Mouse (Mus musculus): ENCODE data around the gene Ifitm2. TPM values are rescaled to one million over a fixed set of nuclear protein-coding genes. Genes with fewer than 3 reads are reported as not detected.
"Not testable (repeated sequence)": the region's sequence is repeated elsewhere in the genome, so short reads cannot be mapped to it uniquely, and the experiment has no call there.

Gene Ifitm2
- polyA plus RNA-seq, 1 experiment from 2014 or later, result 954 TPM

DNA sequence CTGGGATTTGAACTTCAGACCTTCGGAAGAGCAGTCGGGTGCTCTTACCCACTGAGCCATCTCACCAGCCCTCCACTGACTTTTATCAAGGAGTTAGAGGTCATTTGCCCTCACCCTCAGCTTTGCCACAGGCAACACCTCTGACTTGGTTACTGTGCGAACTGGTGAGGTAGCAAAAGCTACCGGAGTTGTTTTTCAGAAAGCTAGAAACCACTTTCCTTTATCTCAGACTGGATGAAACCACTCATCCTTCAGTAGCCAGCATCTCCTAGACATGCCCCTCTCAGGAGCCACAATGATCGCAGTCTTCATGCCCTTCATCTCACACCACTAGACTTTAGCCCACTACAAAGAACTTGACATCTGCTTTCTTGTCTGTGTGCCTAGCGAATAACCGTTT lies 27.2 kb upstream of the Ifitm2 start:
- no peak overlapping the region for H3K4me2 ChIP-seq

DNA sequence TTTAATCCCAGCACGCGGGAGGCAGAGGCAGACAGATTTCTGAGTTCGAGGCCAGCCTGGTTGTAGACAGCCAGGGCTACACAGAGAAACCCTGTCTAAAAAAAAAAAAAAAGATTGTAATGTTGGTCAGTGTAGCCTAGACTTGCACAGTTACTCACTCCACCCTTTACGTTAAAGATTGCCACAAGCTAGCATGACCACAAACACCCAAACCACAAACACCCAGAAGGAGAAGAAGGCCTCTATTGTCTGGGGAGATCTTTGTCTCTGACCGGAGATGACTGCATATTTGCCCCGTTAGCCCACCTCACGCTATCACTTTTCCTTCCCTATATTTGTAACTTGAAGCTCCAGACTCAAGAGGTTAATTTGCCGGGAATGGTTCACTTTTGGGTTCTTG lies 25.9 kb upstream of the Ifitm2 start:
- Histone ChIP-seq H3K4me1 (no peaks in the 10 kb centered on the region), H3K9me3 (replicated peaks) (no peaks in the 10 kb centered on the region), H3K4me2 (no peak overlapping the region), H3K9ac (no peak overlapping the region), H3K27me3 (no peaks in the 10 kb centered on the region), H3K36me3 (no peaks in the 10 kb centered on the region), H3K4me3 (replicated peaks) (no peak overlapping the region), H3K27ac (no peak overlapping the region)
- 91% methylated on average over 8 of the region's 8 CpGs for WGBS
- no peak for ATAC-seq (replicated peaks; ENCODE audit: low FRiP score)

More for the DNA sequence above, 27.2 kb upstream of the Ifitm2 start:
- H3K4me3 ChIP-seq (replicated peaks), result no peak overlapping the region
- no peaks in the 10 kb centered on the region for H3K36me3 ChIP-seq
- H3K9ac ChIP-seq, result no peak overlapping the region
- no peak for ATAC-seq (replicated peaks; ENCODE audit: low FRiP score)
- no peak overlapping the region for H3K27ac ChIP-seq
- WGBS, result 90% methylated on average over 7 of the region's 7 CpGs
- no peaks in the 10 kb centered on the region for H3K9me3 ChIP-seq (replicated peaks)
- H3K4me1 ChIP-seq, result no peaks in the 10 kb centered on the region
- H3K27me3 ChIP-seq, result no peaks in the 10 kb centered on the region

GRCm38 (mm10) chr7:140976720-140977119 lies 20.9 kb upstream of the Ifitm2 start:
- H3K4me2 ChIP-seq; H3K9ac ChIP-seq; H3K27me3 ChIP-seq; H3K9me3 ChIP-seq (replicated peaks); H3K27ac ChIP-seq; H3K36me3 ChIP-seq; H3K4me3 ChIP-seq (replicated peaks); ATAC-seq (replicated peaks; ENCODE audit: low FRiP score): not testable (repeated sequence)
- WGBS, result 92% methylated on average over 9 of the region's 9 CpGs
- peaks cover 21% of the 10 kb centered on the region for H3K4me1 ChIP-seq

GRCm38 (mm10) chr7:140975465-140975864 lies 19.7 kb upstream of the Ifitm2 start:
- WGBS, result 40% methylated on average over 3 of the region's 3 CpGs
- H3K4me1 ChIP-seq, result peaks cover 33% of the 10 kb centered on the region

DNA sequence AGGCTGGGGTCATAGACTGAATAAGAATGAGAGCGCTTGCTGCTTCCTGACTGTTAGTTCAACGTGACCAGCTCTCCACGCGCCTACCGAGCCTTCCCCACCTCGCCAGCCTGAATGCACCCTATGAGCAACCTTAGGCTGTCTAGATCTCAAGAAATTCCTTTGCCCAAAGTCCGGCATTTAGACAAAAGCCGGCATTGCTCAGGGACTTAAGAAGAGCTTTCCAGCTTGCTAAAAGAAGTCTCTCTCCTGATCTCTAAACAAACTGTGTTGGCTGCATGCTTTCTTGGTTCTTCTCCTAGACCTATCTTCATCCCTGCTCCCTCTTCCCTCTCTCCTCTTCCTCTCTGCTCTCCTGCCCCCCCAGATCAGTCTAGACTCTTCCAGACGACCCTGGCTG lies 19.2 kb upstream of the Ifitm2 start:
- no peaks in the 10 kb centered on the region for H3K9me3 ChIP-seq (replicated peaks)
- no peak overlapping the region for H3K9ac ChIP-seq
- H3K36me3 ChIP-seq, result no peaks in the 10 kb centered on the region
- H3K4me3 ChIP-seq (replicated peaks), result no peak overlapping the region
- H3K4me2 ChIP-seq, result no peak overlapping the region
- no peaks in the 10 kb centered on the region for H3K27me3 ChIP-seq
- 0 out of 2 replicates have a peak overlapping the region, but pooled peaks have one; percentile 0 for H3K27ac ChIP-seq
- 28% methylated on average over 9 of the region's 9 CpGs for WGBS
- H3K4me1 ChIP-seq, result peaks cover 34% of the 10 kb centered on the region
- no peak for ATAC-seq (replicated peaks; ENCODE audit: low FRiP score)

More at GRCm38 (mm10) chr7:140975465-140975864, 19.7 kb upstream of the Ifitm2 start:
- Histone ChIP-seq H3K36me3 (no peaks in the 10 kb centered on the region), H3K9ac (no peak overlapping the region), H3K27ac (no peak overlapping the region), H3K4me3 (replicated peaks) (no peak overlapping the region), H3K4me2 (no peak overlapping the region), H3K27me3 (no peaks in the 10 kb centered on the region), H3K9me3 (replicated peaks) (no peaks in the 10 kb centered on the region)
- ATAC-seq (replicated peaks; ENCODE audit: low FRiP score), result no peak

DNA sequence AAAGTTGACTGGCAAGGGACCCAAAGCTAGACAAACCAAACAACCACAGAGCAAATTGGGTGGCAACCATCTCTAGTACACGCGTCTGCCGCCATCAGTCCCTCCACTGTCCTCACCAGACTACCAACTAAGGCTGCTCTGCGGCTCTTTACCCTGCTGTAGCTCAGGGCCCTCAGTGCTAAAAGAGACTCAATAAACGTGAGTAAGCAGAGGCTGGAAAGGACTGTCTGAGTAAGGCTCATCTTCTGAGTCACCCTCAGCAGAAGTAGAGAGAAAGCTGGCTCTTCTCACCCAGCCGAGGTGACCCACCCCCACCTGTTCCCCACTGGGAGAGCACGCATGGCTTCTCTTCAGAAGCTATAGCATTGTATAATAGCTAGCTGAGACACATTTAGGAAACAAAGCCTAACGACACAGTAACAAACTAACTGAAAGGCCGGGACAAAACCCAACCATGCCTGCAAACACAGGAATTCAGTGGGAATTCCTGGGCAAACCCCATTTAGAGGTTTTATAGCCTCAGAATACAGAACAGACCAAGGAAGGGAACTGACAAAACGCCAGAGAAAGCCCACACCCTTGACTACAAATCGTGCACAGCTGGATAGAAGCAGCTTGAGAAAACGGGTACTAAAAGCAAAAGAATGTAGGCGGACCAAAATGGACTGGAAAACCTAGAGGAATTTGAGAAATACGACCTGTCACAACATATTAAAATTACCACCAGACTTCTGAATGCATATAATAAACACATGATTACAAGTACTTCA lies 17.8 kb upstream of the Ifitm2 start:
- Histone ChIP-seq H3K4me1 (peaks cover 47% of the 10 kb centered on the region), H3K9me3 (replicated peaks) (no peaks in the 10 kb centered on the region), H3K36me3 (no peaks in the 10 kb centered on the region), H3K27ac (peak overlapping the region; percentile 66), H3K27me3 (no peaks in the 10 kb centered on the region), H3K4me2 (no peak overlapping the region), H3K4me3 (replicated peaks) (no peak overlapping the region), H3K9ac (no peak overlapping the region)
- 34% methylated on average over 14 of the region's 14 CpGs for WGBS
- no peak for ATAC-seq (replicated peaks; ENCODE audit: low FRiP score)

- no peaks in the 10 kb centered on the region for H3K9me3 ChIP-seq (replicated peaks)
- 58% methylated on average over 8 of the region's 8 CpGs for WGBS
- no peak; the same call in 1 of the 2 replicates for ATAC-seq (replicated peaks; ENCODE audit: low FRiP score)
Measured at GRCm38 (mm10) chr7:140971479-140972171, 15.8 kb upstream of the Ifitm2 start.

GRCm38 (mm10) chr7:140970931-140971330 lies 15.1 kb upstream of the Ifitm2 start:
- Histone ChIP-seq H3K9me3 (replicated peaks) (no peaks in the 10 kb centered on the region), H3K4me3 (replicated peaks) (no peak overlapping the region), H3K27me3 (no peaks in the 10 kb centered on the region), H3K4me1 (peaks cover 58% of the 10 kb centered on the region), H3K4me2 (no peak overlapping the region), H3K36me3 (no peaks in the 10 kb centered on the region), H3K27ac (peak overlapping the region; percentile 69; the same call in 1 of the 2 replicates), H3K9ac (no peak overlapping the region)
- no peak for ATAC-seq (replicated peaks; ENCODE audit: low FRiP score)
- 44% methylated on average over 7 of the region's 7 CpGs for WGBS

More at GRCm38 (mm10) chr7:140971479-140972171, 15.8 kb upstream of the Ifitm2 start:
- Histone ChIP-seq H3K4me2 (no peak overlapping the region), H3K27me3 (no peaks in the 10 kb centered on the region), H3K9ac (no peak overlapping the region), H3K4me1 (peaks cover 58% of the 10 kb centered on the region), H3K36me3 (no peaks in the 10 kb centered on the region), H3K27ac (peak overlapping the region; percentile 69), H3K4me3 (replicated peaks) (no peak overlapping the region)

GRCm38 (mm10) chr7:140968710-140969109 lies 12.9 kb upstream of the Ifitm2 start:
- ATAC-seq (replicated peaks; ENCODE audit: low FRiP score); H3K4me3 ChIP-seq (replicated peaks); H3K27ac ChIP-seq; H3K36me3 ChIP-seq; H3K9ac ChIP-seq; H3K9me3 ChIP-seq (replicated peaks); H3K27me3 ChIP-seq: not testable (repeated sequence)
- 31% methylated on average over 3 of the region's 3 CpGs for WGBS
- peak overlapping the region; percentile 46; the same call in 1 of the 2 replicates for H3K4me2 ChIP-seq
- peaks cover 47% of the 10 kb centered on the region for H3K4me1 ChIP-seq

DNA sequence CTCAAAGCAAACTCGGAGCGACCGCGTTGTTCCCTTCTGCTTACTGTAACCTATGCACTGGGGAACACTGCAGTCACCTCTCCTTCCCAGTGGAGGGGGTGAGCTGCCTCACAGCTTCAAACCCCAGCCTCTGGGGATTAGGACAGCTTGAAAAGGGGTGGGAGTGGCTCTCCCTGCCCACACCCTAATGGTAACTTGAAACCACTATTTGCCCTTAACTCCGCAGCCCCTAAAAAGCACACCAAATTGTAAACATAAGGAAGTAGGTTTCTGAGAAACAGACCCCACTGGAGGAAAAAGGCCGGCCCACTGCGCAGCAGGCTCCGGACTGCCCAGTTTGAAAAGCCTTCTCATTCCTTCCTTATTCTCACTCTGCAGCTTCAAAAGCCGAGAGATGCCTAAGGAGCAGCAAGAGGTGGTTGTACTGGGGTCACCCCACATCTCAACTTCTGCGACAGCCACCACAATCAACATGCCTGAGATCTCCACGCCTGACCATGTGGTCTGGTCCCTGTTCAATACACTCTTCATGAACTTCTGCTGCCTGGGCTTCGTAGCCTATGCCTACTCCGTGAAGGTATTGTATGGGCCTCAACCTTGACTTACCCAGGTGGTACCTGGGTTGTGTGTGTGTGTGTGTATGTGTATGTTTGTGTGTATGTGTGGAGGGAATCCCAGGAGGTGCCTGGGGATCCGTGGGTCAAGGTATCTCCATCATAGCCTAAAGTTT lies 12.2 kb upstream of the Ifitm2 start:
- H3K27ac ChIP-seq, result peak overlapping the region; percentile 70
- peak overlapping the region; percentile 21 for H3K4me3 ChIP-seq (replicated peaks)
- WGBS, result 9% methylated on average over 14 of the region's 14 CpGs
- H3K27me3 ChIP-seq, result no peaks in the 10 kb centered on the region
- ATAC-seq (replicated peaks; ENCODE audit: low FRiP score), result peak; percentile 74
- H3K9ac ChIP-seq, result no peak overlapping the region
- no peaks in the 10 kb centered on the region for H3K9me3 ChIP-seq (replicated peaks)
- peaks cover 40% of the 10 kb centered on the region for H3K4me1 ChIP-seq
- H3K36me3 ChIP-seq, result no peaks in the 10 kb centered on the region
- H3K4me2 ChIP-seq, result peak overlapping the region; percentile 46

DNA sequence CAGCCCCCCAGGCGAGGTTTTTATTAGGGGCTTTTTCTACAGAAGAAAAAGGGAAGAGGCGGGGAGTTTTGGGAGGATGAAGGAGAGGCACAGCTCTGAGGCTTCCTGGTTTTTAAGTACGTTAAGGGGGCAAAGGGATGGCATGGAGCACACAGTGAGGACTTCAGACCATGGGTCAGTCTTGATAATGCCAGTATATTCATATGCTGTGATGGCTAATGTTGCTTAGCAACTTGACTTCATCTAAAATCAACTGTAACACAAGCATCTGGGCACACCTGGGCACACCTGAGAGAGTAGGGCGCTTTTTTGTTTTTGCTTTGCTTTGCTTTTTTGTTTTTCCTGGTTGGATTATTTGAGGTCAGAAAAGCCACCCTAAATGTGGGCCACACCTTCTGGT lies 11.1 kb upstream of the Ifitm2 start, which contains the start of gene Ifitm1:
Ifitm1 (plus strand) TSS at position 301 of the 400 bp plus-strand sequence.
- WGBS, result 86% methylated on average over 4 of the region's 4 CpGs
- Histone ChIP-seq H3K4me3 (replicated peaks) (peak within 1 kb of the TSS; percentile 21), H3K36me3 (no peaks in the 10 kb centered on the region), H3K9ac (no peak within 1 kb of the TSS), H3K4me2 (peak within 1 kb of the TSS; percentile 46), H3K9me3 (replicated peaks) (no peaks in the 10 kb centered on the region), H3K4me1 (peaks cover 39% of the 10 kb centered on the region), H3K27me3 (no peaks in the 10 kb centered on the region), H3K27ac (peak within 1 kb of the TSS; percentile 70)
- no peak for ATAC-seq (replicated peaks; ENCODE audit: low FRiP score)

DNA sequence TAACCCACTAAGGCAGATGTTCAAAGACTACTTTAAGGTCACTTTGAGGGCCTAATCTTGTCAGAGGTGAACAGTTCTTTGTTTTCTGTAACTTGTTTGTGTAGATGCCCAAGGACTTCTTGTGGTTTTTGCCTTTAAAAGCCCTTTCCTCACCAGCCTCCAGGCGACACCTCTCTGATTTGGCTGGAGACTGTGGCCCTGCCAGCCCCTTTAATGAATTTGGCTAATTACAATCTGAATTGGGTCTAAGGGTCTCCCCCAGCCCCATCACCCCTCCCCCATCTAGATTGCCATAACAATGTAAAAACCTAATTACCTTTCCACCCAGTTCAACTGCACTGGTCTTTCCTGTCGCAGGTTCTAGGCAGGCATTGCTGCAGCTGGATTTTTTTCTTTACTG lies 6.9 kb upstream of the Ifitm2 start:
- Histone ChIP-seq H3K27ac (no peak overlapping the region), H3K4me3 (replicated peaks) (no peak overlapping the region), H3K4me1 (peaks cover 15% of the 10 kb centered on the region), H3K27me3 (no peaks in the 10 kb centered on the region), H3K36me3 (no peaks in the 10 kb centered on the region), H3K9ac (no peak overlapping the region), H3K9me3 (replicated peaks) (no peaks in the 10 kb centered on the region), H3K4me2 (no peak overlapping the region)
- no peak for ATAC-seq (replicated peaks; ENCODE audit: low FRiP score)
- 79% methylated on average over 2 of the region's 2 CpGs for WGBS

Measured in kidney, embryonic 15.5 days (tissue).